10 mouse cellular contexts compared by ENCODE assay signal in the genomic region with DNA sequence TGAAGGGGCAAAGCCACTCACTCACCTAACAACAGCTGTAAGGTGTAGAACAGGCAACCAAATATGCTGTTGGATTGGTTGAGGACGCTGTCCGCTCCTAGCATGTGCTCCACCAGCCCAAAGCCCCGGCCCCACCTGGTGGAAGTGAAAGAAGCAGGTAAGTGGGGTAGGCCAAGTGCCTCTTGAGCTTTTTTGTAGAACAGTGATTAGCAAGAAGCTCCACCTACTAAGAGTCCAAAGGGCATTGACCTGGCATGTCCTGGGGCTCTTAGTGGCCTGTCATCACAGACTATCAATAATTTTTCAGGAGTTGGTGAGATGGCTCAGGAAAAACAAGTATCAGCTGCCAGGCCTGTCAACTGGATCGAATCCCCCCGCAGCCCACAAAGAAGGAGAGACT. TPM values are rescaled to one million over a fixed set of nuclear protein-coding genes. Genes with fewer than 3 reads are reported as not detected.
DNase-seq lines count a peak whose midpoint lies in the region; ATAC-seq and TF ChIP-seq lines count a peak whose summit lies in the region.
"Had no signal": no experiment of that assay in that cellular context is flagged by ENCODE, and none has a peak within 500 bp of the region (broad histone marks: within the 10 kb centered on the region; RNA-seq: fewer than 3 reads in every experiment).

No protein-coding gene starts in this region.

- WGBS in heart, postnatal 0 days = 65% methylated on average over 5 of the region's 5 CpGs
- WGBS in embryonic facial prominence, embryonic 14.5 days = 70% methylated on average over 5 of the region's 5 CpGs
- WGBS in limb, embryonic 11.5 days = 85% methylated on average over 5 of the region's 5 CpGs
- 89% methylated on average over 5 of the region's 5 CpGs for WGBS in midbrain, postnatal 0 days

- H3K27me3 ChIP-seq in heart, postnatal 0 days (ENCODE audit: control insufficient read depth, insufficient read depth, low read length) = no peaks in the 10 kb centered on the region
- H3K27me3 ChIP-seq in embryonic facial prominence, embryonic 14.5 days (replicated peaks; ENCODE audit: control insufficient read depth, insufficient read depth, low read length) = no peaks in the 10 kb centered on the region
- H3K27me3 ChIP-seq in limb, embryonic 11.5 days (ENCODE audit: control insufficient read depth, insufficient read depth, low read length) = no peaks in the 10 kb centered on the region
- no peaks in the 10 kb centered on the region for H3K27me3 ChIP-seq in midbrain, postnatal 0 days (ENCODE audit: insufficient read depth, low read length)
- H3K27me3 ChIP-seq: Patski had no signal

- no peak overlapping the region for H3K27ac ChIP-seq in heart, postnatal 0 days (ENCODE audit: low read depth)
- no peak overlapping the region for H3K27ac ChIP-seq in embryonic facial prominence, embryonic 14.5 days (replicated peaks; ENCODE audit: low read depth, low read length)
- no peak overlapping the region for H3K27ac ChIP-seq in limb, embryonic 11.5 days (replicated peaks; ENCODE audit: low read depth, low read length)
- no peak overlapping the region for H3K27ac ChIP-seq in midbrain, postnatal 0 days (ENCODE audit: low read depth, low read length)

- H3K4me1 ChIP-seq in heart, postnatal 0 days (ENCODE audit: control insufficient read depth, insufficient read depth) = peaks cover 6% of the 10 kb centered on the region
- H3K4me1 ChIP-seq in embryonic facial prominence, embryonic 14.5 days (ENCODE audit: control insufficient read depth, insufficient read depth, low read length) = peaks cover 7% of the 10 kb centered on the region; the same call in 1 of the 2 replicates
- H3K4me1 ChIP-seq in limb, embryonic 11.5 days (ENCODE audit: control insufficient read depth, insufficient read depth, low read length) = 0 out of 2 replicates have a peak, but pooled peaks cover 5% of the 10 kb centered on the region
- no peaks in the 10 kb centered on the region for H3K4me1 ChIP-seq in midbrain, postnatal 0 days (ENCODE audit: insufficient read depth, low read length)

- TF ChIP-seq EP300 in heart, postnatal 0 days (IDR thresholded peaks at IDR 0.05; ENCODE audit: low read depth) = no peak

- no peak for TF ChIP-seq CTCF in heart, postnatal 0 days (IDR thresholded peaks at IDR 0.05; ENCODE audit: low read depth)
- TF ChIP-seq CTCF in midbrain, postnatal 0 days (IDR thresholded peaks at IDR 0.05) = no peak

- ATAC-seq in heart, postnatal 0 days (ENCODE audit: insufficient read depth, low read depth) = no peak
- no peak for ATAC-seq in embryonic facial prominence, embryonic 14.5 days (ENCODE audit: low read depth)
- ATAC-seq in limb, embryonic 11.5 days (ENCODE audit: insufficient number of reproducible peaks, low FRiP score, low TSS enrichment, low read depth) = no peak
- no peak for ATAC-seq in midbrain, postnatal 0 days (ENCODE audit: low FRiP score)

- peaks cover 20% of the 10 kb centered on the region for H3K36me3 ChIP-seq in heart, postnatal 0 days (replicated peaks; ENCODE audit: control insufficient read depth, insufficient read depth, low read length)
- peaks cover 26% of the 10 kb centered on the region for H3K36me3 ChIP-seq in embryonic facial prominence, embryonic 14.5 days (ENCODE audit: control insufficient read depth, insufficient read depth, low read length)
- H3K36me3 ChIP-seq in limb, embryonic 11.5 days (ENCODE audit: control insufficient read depth, insufficient read depth, low read length) = peaks cover 7% of the 10 kb centered on the region; the same call in 1 of the 2 replicates
- peaks cover 28% of the 10 kb centered on the region for H3K36me3 ChIP-seq in midbrain, postnatal 0 days (ENCODE audit: insufficient read depth, low read length)

- H3K4me2 ChIP-seq in heart, postnatal 0 days (ENCODE audit: low read depth, low read length) = peak overlapping the region; percentile 88
- peak overlapping the region; percentile 82 for H3K4me2 ChIP-seq in embryonic facial prominence, embryonic 14.5 days (ENCODE audit: low read depth, low read length)
- H3K4me2 ChIP-seq in limb, embryonic 11.5 days (ENCODE audit: low read depth, severe bottlenecking) = peak overlapping the region; percentile 73
- peak overlapping the region; percentile 74 for H3K4me2 ChIP-seq in midbrain, postnatal 0 days (ENCODE audit: low read depth, low read length, poor library complexity, severe bottlenecking)

- H3K9ac ChIP-seq in heart, postnatal 0 days (replicated peaks; ENCODE audit: low read depth, low read length) = peak overlapping the region; percentile 58; the same call in 1 of the 2 replicates
- H3K9ac ChIP-seq in embryonic facial prominence, embryonic 14.5 days (ENCODE audit: low read depth, low read length) = peak overlapping the region; percentile 79
- H3K9ac ChIP-seq in limb, embryonic 11.5 days (ENCODE audit: low read length) = no peak overlapping the region; the same call in 1 of the 2 replicates
- peak overlapping the region; percentile 69; the same call in 1 of the 2 replicates for H3K9ac ChIP-seq in midbrain, postnatal 0 days (replicated peaks; ENCODE audit: low read length, poor library complexity, severe bottlenecking)

- no peaks in the 10 kb centered on the region for H3K9me3 ChIP-seq in heart, postnatal 0 days (replicated peaks; ENCODE audit: control insufficient read depth, low read length)
- H3K9me3 ChIP-seq in embryonic facial prominence, embryonic 14.5 days (ENCODE audit: control insufficient read depth, low read length) = no peaks in the 10 kb centered on the region
- H3K9me3 ChIP-seq in limb, embryonic 11.5 days (ENCODE audit: control insufficient read depth, low read length) = no peaks in the 10 kb centered on the region
- H3K9me3 ChIP-seq in midbrain, postnatal 0 days (ENCODE audit: low read length) = no peaks in the 10 kb centered on the region

- no peak for DNase-seq in heart, postnatal 0 days (ENCODE audit: low spot score)
- DNase-seq in heart, adult 8-10 months (ENCODE audit: low spot score) = no peak
- DNase-seq in embryonic facial prominence, embryonic 14.5 days (ENCODE audit: low spot score) = no peak
- DNase-seq in limb, embryonic 11.5 days (ENCODE audit: low spot score) = no peak
- no peak for DNase-seq in midbrain, postnatal 0 days (ENCODE audit: low spot score)
- no peak for DNase-seq in right cerebral cortex, postnatal 14 days
- DNase-seq in cerebellum, postnatal 4 days (ENCODE audit: low spot score in 2 of 2) = no peak
- DNase-seq in thymus, postnatal 10 days (ENCODE audit: low spot score in 2 of 2) = no peak

- peak overlapping the region; percentile 56 for H3K4me3 ChIP-seq in heart, postnatal 0 days (ENCODE audit: low read depth, low read length)
- peak overlapping the region; percentile 57 for H3K4me3 ChIP-seq in embryonic facial prominence, embryonic 14.5 days (ENCODE audit: low read depth, low read length)
- peak overlapping the region; percentile 45; the same call in 1 of the 2 replicates for H3K4me3 ChIP-seq in limb, embryonic 11.5 days (ENCODE audit: low read depth, low read length)
- peak overlapping the region; percentile 60 for H3K4me3 ChIP-seq in midbrain, postnatal 0 days (ENCODE audit: low read depth, low read length)

RNA-seq across cellular contexts. Expression of gene Gm21974, which starts 0.8 kb away (rescaled TPM):
- total RNA-seq in heart, postnatal 0 days (2014; rRNA removed; ENCODE audit: low replicate concordance) = 1.1 TPM in 1 of 2 replicates, not detected in the other
- not detected in 2 replicates for polyA plus RNA-seq in heart, postnatal 0 days (2015; fragmentation: Nextera tagmentation; extraction: Ambion mirVana)
- under 1 TPM in 1 of 4 experiments, not detected in 3; 0.34 TPM for total RNA-seq in heart, adult 8-10 months (2022)
- not detected in 2 replicates for polyA plus RNA-seq in embryonic facial prominence, embryonic 14.5 days (2014; fragmentation: Nextera tagmentation; extraction: Ambion mirVana)
- polyA plus RNA-seq in limb, embryonic 11.5 days (2014; fragmentation: Nextera tagmentation; extraction: Ambion mirVana) = not detected in 2 replicates
- 0.16 TPM in 1 of 2 replicates, not detected in the other for total RNA-seq in midbrain, postnatal 0 days (2014; rRNA removed)
- not detected in 2 replicates for polyA plus RNA-seq in midbrain, postnatal 0 days (2015; fragmentation: Nextera tagmentation; extraction: Ambion mirVana)
- total RNA-seq: gastrocnemius, adult 8-10 months had no signal
- polyA plus RNA-seq: Patski had no signal

RNA-seq across cellular contexts. Expression of gene Vkorc1, which starts 0.9 kb away (rescaled TPM):
- total RNA-seq in heart, postnatal 0 days (2014; rRNA removed; ENCODE audit: low replicate concordance) = 36.8 and 59.1 TPM in 2 replicates
- polyA plus RNA-seq in heart, postnatal 0 days (2015; fragmentation: Nextera tagmentation; extraction: Ambion mirVana) = 70.4 and 85.8 TPM in 2 replicates
- 10 to 100 TPM; 14.2 to 19.1 (median 17.3) TPM for total RNA-seq in heart, adult 8-10 months (2022)
- polyA plus RNA-seq in embryonic facial prominence, embryonic 14.5 days (2014; fragmentation: Nextera tagmentation; extraction: Ambion mirVana) = 286 and 318 TPM in 2 replicates
- 63.1 and 66.6 TPM in 2 replicates for polyA plus RNA-seq in limb, embryonic 11.5 days (2014; fragmentation: Nextera tagmentation; extraction: Ambion mirVana)
- 22.7 and 30.3 TPM in 2 replicates for total RNA-seq in midbrain, postnatal 0 days (2014; rRNA removed)
- polyA plus RNA-seq in midbrain, postnatal 0 days (2015; fragmentation: Nextera tagmentation; extraction: Ambion mirVana) = 61.2 and 62.8 TPM in 2 replicates

RNA-seq across cellular contexts. Expression of gene Prss53, which starts 3.7 kb away (rescaled TPM):
- 0.12 TPM in 1 of 2 replicates, not detected in the other for total RNA-seq in heart, postnatal 0 days (2014; rRNA removed; ENCODE audit: low replicate concordance)
- 0.26 and 0.66 TPM in 2 replicates for polyA plus RNA-seq in heart, postnatal 0 days (2015; fragmentation: Nextera tagmentation; extraction: Ambion mirVana)
- 1 to 10 TPM in 1 of 4 experiments, under 1 TPM in 3; 0.29 to 1.6 (median 0.74) TPM for total RNA-seq in heart, adult 8-10 months (2022)
- polyA plus RNA-seq in embryonic facial prominence, embryonic 14.5 days (2014; fragmentation: Nextera tagmentation; extraction: Ambion mirVana) = 1.8 and 2.4 TPM in 2 replicates
- polyA plus RNA-seq in limb, embryonic 11.5 days (2014; fragmentation: Nextera tagmentation; extraction: Ambion mirVana) = 0.85 and 0.92 TPM in 2 replicates
- total RNA-seq in midbrain, postnatal 0 days (2014; rRNA removed) = 0.55 and 1.0 TPM in 2 replicates
- polyA plus RNA-seq in midbrain, postnatal 0 days (2015; fragmentation: Nextera tagmentation; extraction: Ambion mirVana) = 0.77 and 0.82 TPM in 2 replicates

RNA-seq across cellular contexts. Expression of gene Bckdk, which starts 9.4 kb away (rescaled TPM):
- total RNA-seq in heart, postnatal 0 days (2014; rRNA removed; ENCODE audit: low replicate concordance) = 117 and 196 TPM in 2 replicates
- 128 and 131 TPM in 2 replicates for polyA plus RNA-seq in heart, postnatal 0 days (2015; fragmentation: Nextera tagmentation; extraction: Ambion mirVana)
- 100 to 1,000 TPM; 119 to 144 (median 142) TPM for total RNA-seq in heart, adult 8-10 months (2022)
- polyA plus RNA-seq in embryonic facial prominence, embryonic 14.5 days (2014; fragmentation: Nextera tagmentation; extraction: Ambion mirVana) = 121 and 125 TPM in 2 replicates
- 124 TPM in 2 replicates for polyA plus RNA-seq in limb, embryonic 11.5 days (2014; fragmentation: Nextera tagmentation; extraction: Ambion mirVana)
- 47.8 and 77.7 TPM in 2 replicates for total RNA-seq in midbrain, postnatal 0 days (2014; rRNA removed)
- 52.7 and 63.7 TPM in 2 replicates for polyA plus RNA-seq in midbrain, postnatal 0 days (2015; fragmentation: Nextera tagmentation; extraction: Ambion mirVana)

RNA-seq across cellular contexts. Expression of gene Kat8, which starts 17.8 kb away (rescaled TPM):
- 14.4 and 22.6 TPM in 2 replicates for total RNA-seq in heart, postnatal 0 days (2014; rRNA removed; ENCODE audit: low replicate concordance)
- polyA plus RNA-seq in heart, postnatal 0 days (2015; fragmentation: Nextera tagmentation; extraction: Ambion mirVana) = 17.0 and 20.4 TPM in 2 replicates
- total RNA-seq in heart, adult 8-10 months (2022) = 10 to 100 TPM; 13.6 to 16.8 (median 15.3) TPM
- 31.7 and 35.5 TPM in 2 replicates for polyA plus RNA-seq in embryonic facial prominence, embryonic 14.5 days (2014; fragmentation: Nextera tagmentation; extraction: Ambion mirVana)
- polyA plus RNA-seq in limb, embryonic 11.5 days (2014; fragmentation: Nextera tagmentation; extraction: Ambion mirVana) = 48.2 and 53.7 TPM in 2 replicates
- total RNA-seq in midbrain, postnatal 0 days (2014; rRNA removed) = 28.1 and 33.7 TPM in 2 replicates
- polyA plus RNA-seq in midbrain, postnatal 0 days (2015; fragmentation: Nextera tagmentation; extraction: Ambion mirVana) = 34.8 TPM in 2 replicates
